Mouse (Mus musculus): ENCODE results near the gene Slc16a10.

DNA sequence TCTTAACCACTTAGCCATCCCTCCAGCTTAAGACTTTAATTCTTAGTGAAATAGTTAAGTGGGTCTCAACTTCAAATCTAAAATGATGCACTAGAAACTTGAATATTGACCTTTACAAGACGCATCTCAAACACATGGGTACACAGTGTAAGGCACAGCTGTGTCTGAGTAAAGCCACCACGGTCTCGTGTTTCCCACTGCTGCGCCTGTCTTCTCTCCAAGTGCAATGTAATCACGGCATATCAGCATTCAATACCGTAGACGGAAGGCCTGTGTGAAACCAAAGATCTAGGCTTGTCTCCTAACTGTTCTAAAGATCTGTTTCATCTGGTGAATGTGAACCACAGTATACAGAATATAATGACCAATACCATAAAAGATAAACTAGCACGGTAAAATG is 33.1 kb downstream of the Slc16a10 start:
- TF ChIP-seq CTCF (IDR thresholded peaks at IDR 0.05), result no peak
- TF ChIP-seq EP300 (IDR thresholded peaks at IDR 0.05), result no peak
